Mouse (Mus musculus) large intestine, adult 2 months (tissue): ENCODE measurements around the gene Gm11146. TPM values are rescaled to one million over a fixed set of nuclear protein-coding genes. Genes with fewer than 3 reads are reported as not detected.

Experiments
- DNase-seq: peaks from one replicate; pipeline ENCODE4 v3.0.0-alpha.2; 2012; ENCODE audit warnings: low read depth, low spot score
- WGBS: fragments of 180-500 bp; shearing (Covaris S2); methylation state at CpG from one replicate; pipeline ENCODE4 v1.1.7; 2018; 5-methylcytosine and 5-hydroxymethylcytosine counted together
- polyA plus RNA-seq: library from polyadenylated mRNA; depleted of rRNA; stranded (reverse); fragments of >200 nt; gene quantifications from 2 replicates; pipeline ENCODE4 v1.2.3, GENCODE M21; 2012

Gm11146 gene
- polyA plus RNA-seq, 1 experiment, result not detected

GRCm38 (mm10) chr16:77568384-77568783, 33.5 kb downstream of the Gm11146 start:
- no peak for DNase-seq
- WGBS, result 60% methylated on average over 3 of the region's 3 CpGs

GRCm38 (mm10) chr16:77562852-77563251, 39.0 kb downstream of the Gm11146 start:
- DNase-seq, result no peak
- WGBS, result 35% methylated on average over 3 of the region's 3 CpGs

GRCm38 (mm10) chr16:77556446-77557105, 45.3 kb downstream of the Gm11146 start:
- WGBS, result 78% methylated on average over 10 of the region's 10 CpGs
- no peak for DNase-seq

- DNase-seq, result no peak
- WGBS, result 74% methylated on average over 3 of the region's 3 CpGs
These were observed 50.8 kb downstream of the Gm11146 start for GRCm38 (mm10) chr16:77551051-77551450.
